Mouse (Mus musculus) intestine, postnatal 0 days (tissue): Measurements from ENCODE around the gene Tcirg1. TPM values are rescaled to one million over a fixed set of nuclear protein-coding genes. Genes with fewer than 3 reads are reported as not detected.

ENCODE experiments used
- ATAC-seq: fragments of 200-750 bp; cut with Nextera tagmentation; 2 replicates; pipeline ENCODE4 v1.8.0; 2017; ENCODE audit warnings: mild to moderate bottlenecking, moderate TSS enrichment, moderate library complexity
- H3K27ac ChIP-seq: fragments of 300-500 bp; sonication (generic); 2 replicates; pipeline ENCODE4 v1.5.1; 2014; ENCODE audit warnings: mild to moderate bottlenecking, low read depth, low read length, moderate library complexity
- H3K27me3 ChIP-seq: fragments of 300-500 bp; sonication (generic); replicated peaks from 2 replicates; pipeline ENCODE4 v1.6.1; 2014; ENCODE audit warnings: low read length, mixed read lengths; ENCODE audit not compliant: control insufficient read depth, insufficient read depth
- H3K36me3 ChIP-seq: fragments of 300-500 bp; sonication (generic); 2 replicates; pipeline ENCODE4 v1.6.1; 2014; ENCODE audit warnings: mild to moderate bottlenecking, moderate library complexity; ENCODE audit not compliant: control insufficient read depth, insufficient read depth
- H3K4me1 ChIP-seq: fragments of 300-500 bp; sonication (generic); replicated peaks from 2 replicates; pipeline ENCODE4 v1.6.1; 2014; ENCODE audit warnings: antibody characterized with exemption, low read length, mixed read lengths; ENCODE audit not compliant: control insufficient read depth, insufficient read depth
- H3K4me2 ChIP-seq: fragments of 300-500 bp; sonication (generic); replicated peaks from 2 replicates; pipeline ENCODE4 v1.6.1; 2014; ENCODE audit warnings: low read depth, mild to moderate bottlenecking, moderate library complexity
- H3K4me3 ChIP-seq: fragments of 300-500 bp; sonication (generic); 2 replicates; pipeline ENCODE4 v1.5.1; 2014; ENCODE audit warnings: low read depth, low read length
- H3K9ac ChIP-seq: fragments of 300-500 bp; sonication (generic); 2 replicates; pipeline ENCODE4 v1.6.1; 2014; ENCODE audit warnings: mild to moderate bottlenecking, low read depth, low read length
- H3K9me3 ChIP-seq: fragments of 300-500 bp; sonication (generic); 2 replicates; pipeline ENCODE4 v1.6.1; 2016; ENCODE audit warnings: mixed run types; ENCODE audit not compliant: control insufficient read depth
- CTCF ChIP-seq: sonication (generic); IDR thresholded peaks from 2 replicates; pipeline ENCODE4 v1.5.1; 2016; ENCODE audit warnings: low read depth, mild to moderate bottlenecking, control low read depth, antibody characterized with exemption, moderate library complexity
- WGBS: fragments of 180-500 bp; shearing (Covaris S2); extraction: QIAGEN DNeasy Blood & Tissue Kit; methylation state at CpG from one replicate; pipeline ENCODE4 v1.1.7; 2014; 5-methylcytosine and 5-hydroxymethylcytosine counted together
- polyA plus RNA-seq: library from polyadenylated mRNA; unstranded; fragments of >200 nt; fragmentation: Nextera tagmentation; extraction: Ambion mirVana; gene quantifications from 2 replicates; pipeline ENCODE4 v1.2.1, GENCODE M21; 2015

Gene Tcirg1
- polyA plus RNA-seq, 1 experiment from 2014 or later, result 76.2 TPM

DNA sequence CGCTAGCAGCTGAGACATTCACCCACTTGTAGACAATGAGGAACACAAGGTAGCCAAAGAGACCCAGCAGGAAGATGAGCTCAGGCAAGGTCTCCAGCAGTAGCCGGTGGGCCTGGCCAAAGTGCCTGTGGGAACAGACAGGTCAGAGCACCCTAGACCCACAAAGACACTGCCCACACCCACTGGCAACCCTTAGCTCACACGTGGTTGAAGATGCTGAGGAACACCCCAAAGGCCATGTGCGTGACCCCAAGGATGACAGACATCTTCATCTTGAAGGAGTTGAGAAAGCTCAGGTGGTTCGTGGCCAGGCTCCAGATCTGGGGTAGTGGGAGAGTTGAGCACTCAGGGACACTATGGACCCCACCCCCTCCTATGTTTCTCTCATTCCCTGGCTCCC is 9.4 kb downstream of the Tcirg1 start:
- 94% methylated on average over 5 of the region's 5 CpGs for WGBS
- no peak overlapping the region for H3K4me2 ChIP-seq
- H3K4me3 ChIP-seq, result no peak overlapping the region
- H3K27ac ChIP-seq, result no peak overlapping the region
- peaks cover 90% of the 10 kb centered on the region for H3K36me3 ChIP-seq
- no peaks in the 10 kb centered on the region for H3K9me3 ChIP-seq
- no peaks in the 10 kb centered on the region for H3K27me3 ChIP-seq
- TF ChIP-seq CTCF, result no peak
- no peak for ATAC-seq
- no peaks in the 10 kb centered on the region for H3K4me1 ChIP-seq
- no peak overlapping the region for H3K9ac ChIP-seq

GRCm38 (mm10) chr19:3896208-3896607 is 10.7 kb downstream of the Tcirg1 start:
- 93% methylated on average over 10 of the region's 10 CpGs for WGBS
- Histone ChIP-seq H3K36me3 (peaks cover 90% of the 10 kb centered on the region), H3K4me2 (no peak overlapping the region), H3K4me3 (no peak overlapping the region), H3K27ac (no peak overlapping the region), H3K9ac (no peak overlapping the region), H3K4me1 (no peaks in the 10 kb centered on the region), H3K27me3 (no peaks in the 10 kb centered on the region), H3K9me3 (no peaks in the 10 kb centered on the region)
- 0 out of 2 replicates have a peak, but pooled peaks have one; percentile 1 for ATAC-seq
- TF ChIP-seq CTCF, result no peak

GRCm38 (mm10) chr19:3895171-3895631 is 11.7 kb downstream of the Tcirg1 start:
- ATAC-seq, result peak; percentile 48
- H3K4me3 ChIP-seq, result no peak overlapping the region
- no peak overlapping the region for H3K4me2 ChIP-seq
- H3K27ac ChIP-seq, result peak overlapping the region; percentile 29; the same call in 1 of the 2 replicates
- no peaks in the 10 kb centered on the region for H3K27me3 ChIP-seq
- H3K36me3 ChIP-seq, result peaks cover 99% of the 10 kb centered on the region
- H3K4me1 ChIP-seq, result no peaks in the 10 kb centered on the region
- 19% methylated on average over 3 of the region's 3 CpGs for WGBS
- H3K9me3 ChIP-seq, result no peaks in the 10 kb centered on the region
- no peak overlapping the region for H3K9ac ChIP-seq
- no peak for TF ChIP-seq CTCF

DNA sequence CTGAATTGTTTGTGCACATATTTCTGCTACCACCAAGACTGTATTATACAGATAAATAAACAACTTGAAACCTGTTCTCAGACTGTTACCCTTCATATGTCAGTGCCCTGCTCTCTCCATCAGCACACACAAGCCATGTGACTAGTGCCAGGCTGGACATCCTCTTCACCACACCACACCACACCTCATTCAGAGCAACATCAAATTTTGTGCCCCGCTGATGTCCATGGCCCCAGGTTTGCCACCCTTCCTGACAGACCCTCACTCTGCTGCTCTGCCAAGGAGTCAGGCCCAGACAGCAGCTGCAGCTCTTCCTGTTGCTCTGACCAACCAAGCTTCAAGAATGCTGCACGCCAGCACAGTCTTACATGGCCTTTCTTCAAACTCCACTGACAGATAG is 12.6 kb downstream of the Tcirg1 start:
- Histone ChIP-seq H3K4me1 (no peaks in the 10 kb centered on the region), H3K27ac (no peak overlapping the region), H3K4me3 (no peak overlapping the region), H3K9ac (no peak overlapping the region), H3K36me3 (peaks cover 98% of the 10 kb centered on the region), H3K27me3 (no peaks in the 10 kb centered on the region), H3K4me2 (no peak overlapping the region), H3K9me3 (no peaks in the 10 kb centered on the region)
- ATAC-seq, result no peak
- 78% methylated on average over 2 of the region's 2 CpGs for WGBS
- no peak for TF ChIP-seq CTCF

DNA sequence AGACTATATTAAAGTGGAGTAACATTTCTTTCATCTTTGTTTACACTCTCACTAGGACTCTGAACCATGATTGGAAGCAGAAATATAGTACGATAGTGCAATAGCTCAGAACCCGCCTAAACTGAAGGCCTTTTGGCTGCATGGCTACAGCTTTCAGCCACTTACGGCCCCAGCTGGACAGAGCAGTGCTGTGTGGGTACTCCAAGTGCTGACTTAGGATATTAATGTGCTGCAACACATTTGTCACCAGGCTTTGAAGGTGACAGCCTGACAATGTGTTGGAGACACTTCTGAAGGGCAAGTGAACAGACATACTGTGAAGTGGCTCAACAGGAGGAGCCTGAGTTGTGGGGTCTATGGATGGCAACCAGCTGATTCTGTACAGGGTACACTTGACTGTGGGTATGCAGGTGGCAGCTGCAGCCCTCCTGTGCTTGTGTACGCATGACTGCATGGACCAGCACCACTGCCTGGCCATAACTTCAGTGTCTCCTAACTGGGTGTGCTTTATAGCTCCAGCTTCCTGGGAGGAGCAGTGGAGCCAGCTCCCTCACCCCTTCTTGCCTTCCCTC is 13.3 kb downstream of the Tcirg1 start:
- 69% methylated on average over 4 of the region's 4 CpGs for WGBS
- ATAC-seq, result peak; percentile 8; the same call in 1 of the 2 replicates
- Histone ChIP-seq H3K4me1 (no peaks in the 10 kb centered on the region), H3K27ac (no peak overlapping the region), H3K36me3 (peaks cover 97% of the 10 kb centered on the region), H3K9me3 (no peaks in the 10 kb centered on the region), H3K27me3 (no peaks in the 10 kb centered on the region), H3K4me2 (no peak overlapping the region), H3K4me3 (no peak overlapping the region), H3K9ac (no peak overlapping the region)
- no peak for TF ChIP-seq CTCF

GRCm38 (mm10) chr19:3890181-3890580 is 16.8 kb downstream of the Tcirg1 start:
- TF ChIP-seq CTCF, result peak; percentile 58
- 79% methylated on average over 8 of the region's 8 CpGs for WGBS
- no peaks in the 10 kb centered on the region for H3K4me1 ChIP-seq
- H3K9ac ChIP-seq, result no peak overlapping the region
- H3K27me3 ChIP-seq, result no peaks in the 10 kb centered on the region
- no peaks in the 10 kb centered on the region for H3K9me3 ChIP-seq
- no peak overlapping the region for H3K4me3 ChIP-seq
- H3K36me3 ChIP-seq, result peaks cover 94% of the 10 kb centered on the region
- no peak for ATAC-seq
- no peak overlapping the region for H3K27ac ChIP-seq
- H3K4me2 ChIP-seq, result no peak overlapping the region
